ENCODE assay signal across 9 mouse cellular contexts in genomic region chr17:55932635-55933034, GRCm38 (mm10). TPM values are rescaled to one million over a fixed set of nuclear protein-coding genes. Genes with fewer than 3 reads are reported as not detected.
DNase-seq lines count a peak whose midpoint lies in the region; ATAC-seq and TF ChIP-seq lines count a peak whose summit lies in the region.
"Had no signal": no experiment of that assay in that cellular context is flagged by ENCODE, and none has a peak within 500 bp of the region (broad histone marks: within the 10 kb centered on the region; RNA-seq: fewer than 3 reads in every experiment).

No protein-coding gene starts in this region.

- H3K4me2 ChIP-seq in lung, embryonic 14.5 days: peak overlapping the region; percentile 87
- peak overlapping the region; percentile 79 for H3K4me2 ChIP-seq in embryonic facial prominence, embryonic 15.5 days (replicated peaks)
- H3K4me2 ChIP-seq in limb, embryonic 11.5 days (ENCODE audit: low read depth, severe bottlenecking): peak overlapping the region; percentile 49
- peak overlapping the region; percentile 58; the same call in 1 of the 2 replicates for H3K4me2 ChIP-seq in neural tube, embryonic 14.5 days (ENCODE audit: low read depth, low read length)

- H3K9me3 ChIP-seq in lung, embryonic 14.5 days (ENCODE audit: low read depth, low read length): no peaks in the 10 kb centered on the region
- no peaks in the 10 kb centered on the region; the same call in 1 of the 2 replicates for H3K9me3 ChIP-seq in embryonic facial prominence, embryonic 15.5 days (replicated peaks)
- no peaks in the 10 kb centered on the region for H3K9me3 ChIP-seq in limb, embryonic 11.5 days (ENCODE audit: control insufficient read depth, low read length)
- H3K9me3 ChIP-seq in neural tube, embryonic 14.5 days (ENCODE audit: control insufficient read depth, low read length): no peaks in the 10 kb centered on the region

- no peaks in the 10 kb centered on the region for H3K36me3 ChIP-seq in lung, embryonic 14.5 days (ENCODE audit: insufficient read depth)
- H3K36me3 ChIP-seq in embryonic facial prominence, embryonic 15.5 days: no peaks in the 10 kb centered on the region
- H3K36me3 ChIP-seq in limb, embryonic 11.5 days (ENCODE audit: control insufficient read depth, insufficient read depth, low read length): no peaks in the 10 kb centered on the region
- H3K36me3 ChIP-seq in neural tube, embryonic 14.5 days (ENCODE audit: control insufficient read depth, insufficient read depth, low read length): no peaks in the 10 kb centered on the region

- WGBS in lung, embryonic 14.5 days: 67% methylated on average over 2 of the region's 2 CpGs
- 69% methylated on average over 2 of the region's 2 CpGs for WGBS in embryonic facial prominence, embryonic 15.5 days
- WGBS in limb, embryonic 11.5 days: 64% methylated on average over 2 of the region's 2 CpGs
- 80% methylated on average over 2 of the region's 2 CpGs for WGBS in neural tube, embryonic 14.5 days

- no peak overlapping the region for H3K27ac ChIP-seq in lung, embryonic 14.5 days (ENCODE audit: low read depth)
- no peak overlapping the region for H3K27ac ChIP-seq in embryonic facial prominence, embryonic 15.5 days (replicated peaks)
- no peak overlapping the region for H3K27ac ChIP-seq in limb, embryonic 11.5 days (replicated peaks; ENCODE audit: low read depth, low read length)
- no peak overlapping the region for H3K27ac ChIP-seq in neural tube, embryonic 14.5 days (ENCODE audit: low read depth, low read length)

- no peak for DNase-seq in lung, embryonic 14.5 days
- no peak for DNase-seq in lung, postnatal 25 days (ENCODE audit: low spot score)
- no peak for DNase-seq in limb, embryonic 11.5 days (ENCODE audit: low spot score)
- DNase-seq in embryo, embryonic 9.5 days (ENCODE audit: extremely low spot score): no peak
- no peak for DNase-seq in right cerebral cortex, postnatal 36 days (ENCODE audit: low spot score in 2 of 2)
- no peak for DNase-seq in adrenal gland, adult 2 months

- TF ChIP-seq CTCF in lung, embryonic 14.5 days (IDR thresholded peaks at IDR 0.05; ENCODE audit: low read depth): no peak

- H3K4me1 ChIP-seq in lung, embryonic 14.5 days (ENCODE audit: insufficient read depth): no peaks in the 10 kb centered on the region
- H3K4me1 ChIP-seq in embryonic facial prominence, embryonic 15.5 days: peaks cover 3% of the 10 kb centered on the region; the same call in 1 of the 2 replicates
- H3K4me1 ChIP-seq in limb, embryonic 11.5 days (ENCODE audit: control insufficient read depth, insufficient read depth, low read length): no peaks in the 10 kb centered on the region
- H3K4me1 ChIP-seq in neural tube, embryonic 14.5 days (ENCODE audit: control insufficient read depth, insufficient read depth, low read length): no peaks in the 10 kb centered on the region

- peak overlapping the region; percentile 63; the same call in 1 of the 2 replicates for H3K9ac ChIP-seq in lung, embryonic 14.5 days
- no peak overlapping the region for H3K9ac ChIP-seq in embryonic facial prominence, embryonic 15.5 days
- no peak overlapping the region for H3K9ac ChIP-seq in limb, embryonic 11.5 days (ENCODE audit: low read length)
- H3K9ac ChIP-seq in neural tube, embryonic 14.5 days (replicated peaks; ENCODE audit: low read depth, low read length): peak overlapping the region; percentile 41; the same call in 1 of the 2 replicates

- no peaks in the 10 kb centered on the region for H3K27me3 ChIP-seq in lung, embryonic 14.5 days (ENCODE audit: insufficient read depth, low read length)
- no peaks in the 10 kb centered on the region for H3K27me3 ChIP-seq in embryonic facial prominence, embryonic 15.5 days
- no peaks in the 10 kb centered on the region for H3K27me3 ChIP-seq in limb, embryonic 11.5 days (ENCODE audit: control insufficient read depth, insufficient read depth, low read length)
- H3K27me3 ChIP-seq in neural tube, embryonic 14.5 days (ENCODE audit: control insufficient read depth, insufficient read depth, low read length): no peaks in the 10 kb centered on the region

- ATAC-seq in lung, embryonic 14.5 days (ENCODE audit: insufficient read depth): no peak
- ATAC-seq in embryonic facial prominence, embryonic 15.5 days (ENCODE audit: insufficient number of reproducible peaks, low FRiP score, low TSS enrichment, low read depth): no peak
- no peak for ATAC-seq in limb, embryonic 11.5 days (ENCODE audit: insufficient number of reproducible peaks, low FRiP score, low TSS enrichment, low read depth)
- no peak; the same call in 1 of the 2 replicates for ATAC-seq in neural tube, embryonic 14.5 days (ENCODE audit: low read depth)

- H3K4me3 ChIP-seq in lung, embryonic 14.5 days (ENCODE audit: low read depth, low read length): peak overlapping the region; percentile 49
- H3K4me3 ChIP-seq in embryonic facial prominence, embryonic 15.5 days (replicated peaks): peak overlapping the region; percentile 67
- peak overlapping the region; percentile 32; the same call in 1 of the 2 replicates for H3K4me3 ChIP-seq in limb, embryonic 11.5 days (ENCODE audit: low read depth, low read length)
- H3K4me3 ChIP-seq in neural tube, embryonic 14.5 days (ENCODE audit: low read depth, low read length): peak overlapping the region; percentile 50

RNA-seq across cellular contexts. Expression of gene Zfp119b, which starts 16.7 kb away (rescaled TPM):
- 5.1 and 5.4 TPM in 2 replicates for polyA plus RNA-seq in lung, embryonic 14.5 days (2014; fragmentation: Nextera tagmentation; extraction: Ambion mirVana)
- 6.8 and 7.4 TPM in 2 replicates for polyA plus RNA-seq in embryonic facial prominence, embryonic 15.5 days (2015; fragmentation: Nextera tagmentation; extraction: Ambion mirVana)
- 6.6 and 7.1 TPM in 2 replicates for polyA plus RNA-seq in limb, embryonic 11.5 days (2014; fragmentation: Nextera tagmentation; extraction: Ambion mirVana)
- 9.8 and 10.5 TPM in 2 replicates for polyA plus RNA-seq in neural tube, embryonic 14.5 days (2014; fragmentation: Nextera tagmentation; extraction: Ambion mirVana)
- total RNA-seq in adrenal gland, adult 2 months (2021): 1 to 10 TPM; 3.0 to 3.6 TPM
- 0.07 TPM in 1 of 2 replicates, not detected in the other for polyA plus RNA-seq in adrenal gland, adult 2 months (2012; rRNA removed)

RNA-seq across cellular contexts. Expression of gene Ebi3, which starts 19.8 kb away (rescaled TPM):
- 0.84 and 1.7 TPM in 2 replicates for polyA plus RNA-seq in lung, embryonic 14.5 days (2014; fragmentation: Nextera tagmentation; extraction: Ambion mirVana)
- 3.3 and 3.7 TPM in 2 replicates for polyA plus RNA-seq in embryonic facial prominence, embryonic 15.5 days (2015; fragmentation: Nextera tagmentation; extraction: Ambion mirVana)
- 0.79 and 1.1 TPM in 2 replicates for polyA plus RNA-seq in limb, embryonic 11.5 days (2014; fragmentation: Nextera tagmentation; extraction: Ambion mirVana)
- polyA plus RNA-seq in neural tube, embryonic 14.5 days (2014; fragmentation: Nextera tagmentation; extraction: Ambion mirVana): 6.7 and 7.1 TPM in 2 replicates
- total RNA-seq in adrenal gland, adult 2 months (2021): 1 to 10 TPM in 1 of 2 experiments, under 1 TPM in 1; 0.66 to 1.2 TPM
- polyA plus RNA-seq in adrenal gland, adult 2 months (2012; rRNA removed): 4.7 and 5.8 TPM in 2 replicates

RNA-seq across cellular contexts. Expression of gene Yju2, which starts 26.3 kb away (rescaled TPM):
- polyA plus RNA-seq in lung, embryonic 14.5 days (2014; fragmentation: Nextera tagmentation; extraction: Ambion mirVana): 21.8 and 22.0 TPM in 2 replicates
- polyA plus RNA-seq in embryonic facial prominence, embryonic 15.5 days (2015; fragmentation: Nextera tagmentation; extraction: Ambion mirVana): 22.8 and 26.0 TPM in 2 replicates
- polyA plus RNA-seq in limb, embryonic 11.5 days (2014; fragmentation: Nextera tagmentation; extraction: Ambion mirVana): 20.7 and 22.3 TPM in 2 replicates
- polyA plus RNA-seq in neural tube, embryonic 14.5 days (2014; fragmentation: Nextera tagmentation; extraction: Ambion mirVana): 17.9 and 18.0 TPM in 2 replicates
- 10 to 100 TPM; 16.7 to 19.1 TPM for total RNA-seq in adrenal gland, adult 2 months (2021)
- 4.4 and 5.3 TPM in 2 replicates for polyA plus RNA-seq in adrenal gland, adult 2 months (2012; rRNA removed)

RNA-seq across cellular contexts. Expression of gene Shd, which starts 37.6 kb away (rescaled TPM):
- 11.4 and 12.0 TPM in 2 replicates for polyA plus RNA-seq in lung, embryonic 14.5 days (2014; fragmentation: Nextera tagmentation; extraction: Ambion mirVana)
- 20.4 and 22.2 TPM in 2 replicates for polyA plus RNA-seq in embryonic facial prominence, embryonic 15.5 days (2015; fragmentation: Nextera tagmentation; extraction: Ambion mirVana)
- polyA plus RNA-seq in limb, embryonic 11.5 days (2014; fragmentation: Nextera tagmentation; extraction: Ambion mirVana): 42.2 and 44.8 TPM in 2 replicates
- 158 and 218 TPM in 2 replicates for polyA plus RNA-seq in neural tube, embryonic 14.5 days (2014; fragmentation: Nextera tagmentation; extraction: Ambion mirVana)
- 1 to 10 TPM in 1 of 2 experiments, under 1 TPM in 1; 0.52 to 1.2 TPM for total RNA-seq in adrenal gland, adult 2 months (2021)
- polyA plus RNA-seq in adrenal gland, adult 2 months (2012; rRNA removed): 3.2 and 7.8 TPM in 2 replicates
- polyA plus RNA-seq: activated CD4-positive, CD25-positive, alpha-beta regulatory T cell, adult 4 months had no signal

RNA-seq across cellular contexts. Expression of gene Zfp959, which starts 40.7 kb away (rescaled TPM):
- 13.3 and 16.4 TPM in 2 replicates for polyA plus RNA-seq in lung, embryonic 14.5 days (2014; fragmentation: Nextera tagmentation; extraction: Ambion mirVana)
- 12.2 and 12.7 TPM in 2 replicates for polyA plus RNA-seq in embryonic facial prominence, embryonic 15.5 days (2015; fragmentation: Nextera tagmentation; extraction: Ambion mirVana)
- polyA plus RNA-seq in limb, embryonic 11.5 days (2014; fragmentation: Nextera tagmentation; extraction: Ambion mirVana): 16.6 and 17.8 TPM in 2 replicates
- polyA plus RNA-seq in neural tube, embryonic 14.5 days (2014; fragmentation: Nextera tagmentation; extraction: Ambion mirVana): 16.1 and 17.1 TPM in 2 replicates
- total RNA-seq in adrenal gland, adult 2 months (2021): 1 to 10 TPM; 5.2 to 5.6 TPM
- polyA plus RNA-seq in adrenal gland, adult 2 months (2012; rRNA removed): 0.20 and 0.28 TPM in 2 replicates

Comparison
In these comparisons a context has a peak if more than half of its experiments do, and no peak if none do; other contexts are left out.
1. H3K9ac ChIP-seq: peak in lung, embryonic 14.5 days (single experiment) and neural tube, embryonic 14.5 days (single experiment); none in embryonic facial prominence, embryonic 15.5 days (single experiment) and limb, embryonic 11.5 days (single experiment).
2. Peak in every context shown above with its lines, with median percentiles within 50 percentile points of each other: H3K4me2 ChIP-seq and H3K4me3 ChIP-seq.